Comparison of ENCODE assay signal across 12 mouse cellular contexts in genomic region chr17:66364525-66365292, GRCm38 (mm10).
DNase-seq lines count a peak whose midpoint lies in the region; TF ChIP-seq lines count a peak whose summit lies in the region.
"Had no signal": no experiment of that assay in that cellular context is flagged by ENCODE, and none has a peak within 500 bp of the region (broad histone marks: within the 10 kb centered on the region; RNA-seq: fewer than 3 reads in every experiment).

No protein-coding gene starts in this region.

- intact Hi-C loops in heart, adult 2 months (cut with DNase I), result no loop called here

- no peak overlapping the region for H3K9ac ChIP-seq in heart, adult 2 months (ENCODE audit: low read depth, low read length)
- H3K9ac ChIP-seq: stomach, embryonic 15.5 days had no signal

- TF ChIP-seq EP300 in heart, adult 2 months (IDR thresholded peaks at IDR 0.05; ENCODE audit: insufficient read depth, low read depth, low read length), result 0 out of 2 replicates have a peak, but pooled peaks have one; percentile 62

- no peaks in the 10 kb centered on the region for H3K9me3 ChIP-seq in heart, embryonic 10.5 days
- H3K9me3 ChIP-seq: stomach, embryonic 15.5 days had no signal

- DNase-seq in heart, adult 2 months, result peak; percentile 63 to 75
- DNase-seq in heart, embryonic 10.5 days (ENCODE audit: low spot score), result no peak
- DNase-seq in testis, postnatal 10 days (ENCODE audit: low spot score), result no peak
- DNase-seq in heart, adult 8-10 months (ENCODE audit: low spot score), result peak; percentile 90
- no peak for DNase-seq in ovary, postnatal 36 days (ENCODE audit: low spot score)
- DNase-seq in layer of hippocampus, adult 11-12 months (ENCODE audit: low spot score), result no peak
- no peak for DNase-seq in spleen, adult 18-20 months
- DNase-seq: kidney, adult 11 months; midbrain, embryonic 14.5 days had no signal

- H3K4me1 ChIP-seq in heart, adult 2 months (ENCODE audit: control insufficient read depth, insufficient read depth, low read length), result peaks cover 4% of the 10 kb centered on the region
- H3K4me1 ChIP-seq in heart, embryonic 10.5 days, result peaks cover 6% of the 10 kb centered on the region; the same call in 1 of the 2 replicates
- peaks cover 5% of the 10 kb centered on the region for H3K4me1 ChIP-seq in testis, adult 2 months (ENCODE audit: control insufficient read depth, insufficient read depth, low read length)

- H3K36me3 ChIP-seq in heart, adult 2 months (ENCODE audit: control insufficient read depth, insufficient read depth, low read length), result no peaks in the 10 kb centered on the region
- H3K36me3 ChIP-seq in heart, embryonic 10.5 days, result peaks cover 6% of the 10 kb centered on the region; the same call in 1 of the 2 replicates
- no peaks in the 10 kb centered on the region for H3K36me3 ChIP-seq in testis, adult 2 months (ENCODE audit: control insufficient read depth, insufficient read depth, low read length)
- H3K36me3 ChIP-seq: G1E; stomach, embryonic 15.5 days had no signal

- no peak overlapping the region for H3K4me3 ChIP-seq in heart, adult 2 months
- H3K4me3 ChIP-seq in heart, embryonic 10.5 days, result no peak overlapping the region
- peak overlapping the region; percentile 49 for H3K4me3 ChIP-seq in testis, adult 2 months (ENCODE audit: control insufficient read depth, low read depth, low read length)
- H3K4me3 ChIP-seq: stomach, embryonic 15.5 days had no signal

- no peak for TF ChIP-seq CTCF in heart, adult 2 months (IDR thresholded peaks at IDR 0.05)
- TF ChIP-seq CTCF in testis, adult 2 months (IDR thresholded peaks at IDR 0.05; ENCODE audit: control insufficient read depth, insufficient read depth, insufficient replicate concordance, low read depth, low read length), result no peak

- 58% methylated on average over 26 of the region's 26 CpGs for WGBS in heart, adult 2 months
- 80% methylated on average over 26 of the region's 26 CpGs for WGBS in heart, embryonic 10.5 days

- no peaks in the 10 kb centered on the region for H3K27me3 ChIP-seq in heart, adult 2 months (ENCODE audit: control insufficient read depth, insufficient read depth, low read length)
- no peaks in the 10 kb centered on the region for H3K27me3 ChIP-seq in heart, embryonic 10.5 days (ENCODE audit: insufficient read depth, poor library complexity, severe bottlenecking)
- no peaks in the 10 kb centered on the region for H3K27me3 ChIP-seq in testis, adult 2 months (ENCODE audit: control insufficient read depth, insufficient read depth, low read length)
- H3K27me3 ChIP-seq: stomach, embryonic 15.5 days had no signal

- H3K79me2 ChIP-seq in heart, adult 2 months (replicated peaks; ENCODE audit: control insufficient read depth, insufficient read depth, low read length), result no peaks in the 10 kb centered on the region

- peak overlapping the region; percentile 77 for H3K27ac ChIP-seq in heart, adult 2 months
- no peak overlapping the region for H3K27ac ChIP-seq in heart, embryonic 10.5 days
- H3K27ac ChIP-seq in testis, adult 2 months (ENCODE audit: control insufficient read depth, insufficient read depth, low read depth, low read length), result peak overlapping the region; percentile 10; the same call in 1 of the 2 replicates
- H3K27ac ChIP-seq: stomach, embryonic 15.5 days had no signal

- no peak for TF ChIP-seq POLR2A in heart, adult 2 months (IDR thresholded peaks at IDR 0.05; ENCODE audit: insufficient read depth, low read depth, low read length)
- TF ChIP-seq POLR2A in testis, adult 2 months (IDR thresholded peaks at IDR 0.05; ENCODE audit: control insufficient read depth, low read depth, low read length), result peak; percentile 57; the same call in 1 of the 2 replicates

Comparison
In these comparisons a context has a peak if more than half of its experiments do, and no peak if none do; other contexts are left out.
1. DNase-seq: peak in heart, adult 2 months (2 of 2) and heart, adult 8-10 months (single experiment); none in heart, embryonic 10.5 days (single experiment), testis, postnatal 10 days (single experiment), ovary, postnatal 36 days (single experiment), layer of hippocampus, adult 11-12 months (single experiment) and spleen, adult 18-20 months (0 of 2).